Mouse (Mus musculus): ENCODE results near the gene Nrm.

DNA sequence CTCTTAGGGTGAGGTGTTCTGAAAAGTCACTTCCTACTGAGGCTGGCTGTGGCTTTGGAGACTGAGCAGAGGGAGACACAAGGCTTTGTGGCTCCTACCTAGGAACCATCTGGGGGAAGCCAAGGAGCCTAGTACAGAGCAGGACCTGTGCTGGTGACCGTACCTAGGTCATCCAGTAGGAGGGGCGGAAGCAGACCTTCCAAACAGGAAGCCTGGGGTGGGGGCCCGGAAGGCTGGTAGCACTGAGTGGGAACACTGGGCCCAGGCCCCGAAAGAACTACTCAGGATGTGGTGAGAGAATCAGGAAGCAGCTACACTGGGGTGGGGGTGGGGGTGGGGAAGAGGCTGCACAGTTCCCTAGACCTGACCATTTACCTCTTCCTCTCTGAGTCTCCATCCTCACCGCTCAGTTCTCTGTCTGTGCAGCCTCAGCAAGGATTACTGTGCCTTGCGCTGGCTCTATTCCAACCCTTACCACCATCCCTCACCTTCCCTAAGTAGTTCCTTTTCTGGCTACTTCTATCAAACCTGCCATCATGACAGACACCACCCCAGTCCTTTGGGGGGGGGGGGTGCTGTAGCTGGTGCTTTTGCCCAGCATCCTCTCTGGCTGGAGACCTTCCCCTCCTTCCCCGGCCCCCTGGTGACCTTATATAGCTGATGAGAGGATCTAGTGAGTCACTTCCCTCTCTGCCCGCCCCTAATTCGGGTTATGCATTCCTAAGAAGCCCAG is 9.2 kb downstream of the Nrm start:
- no peak for TF ChIP-seq CTCF (IDR thresholded peaks at IDR 0.05; ENCODE audit: control insufficient read depth, insufficient read depth, low read length)
- no peak for TF ChIP-seq POLR2A (IDR thresholded peaks at IDR 0.05; ENCODE audit: borderline replicate concordance, control insufficient read depth, low read depth, low read length)
